Mouse (Mus musculus) cerebellum, adult 11-12 months (tissue): ENCODE measurements around the gene Cacna1c.

Experiments used
- DNase-seq: peaks from one replicate; pipeline ENCODE4 v3.0.0; 2022

Gene Cacna1c

GRCm38 (mm10) chr6:118899688-118900087, 296.5 kb downstream of the Cacna1c start:
- DNase-seq = no peak

GRCm38 (mm10) chr6:118897101-118897500, 299.1 kb downstream of the Cacna1c start:
- no peak for DNase-seq

GRCm38 (mm10) chr6:118894043-118894442, 302.2 kb downstream of the Cacna1c start:
- no peak for DNase-seq

GRCm38 (mm10) chr6:118889441-118889840, 306.8 kb downstream of the Cacna1c start:
- DNase-seq = no peak

- no peak for DNase-seq
Measured at GRCm38 (mm10) chr6:118887032-118887431, 309.2 kb downstream of the Cacna1c start.

- DNase-seq = no peak
Measured at GRCm38 (mm10) chr6:118884961-118885360, 311.3 kb downstream of the Cacna1c start.

- DNase-seq = peak; percentile 45
Measured at GRCm38 (mm10) chr6:118884073-118884551, 312.1 kb downstream of the Cacna1c start.

- no peak for DNase-seq
Measured at GRCm38 (mm10) chr6:118876204-118876603, 320.0 kb downstream of the Cacna1c start.

- DNase-seq = peak; percentile 71
Measured at GRCm38 (mm10) chr6:118870241-118870841, 325.9 kb downstream of the Cacna1c start.

- peak; percentile 65 for DNase-seq
Measured at GRCm38 (mm10) chr6:118867384-118867783, 328.8 kb downstream of the Cacna1c start.

- DNase-seq = no peak
Measured at GRCm38 (mm10) chr6:118866889-118867288, 329.3 kb downstream of the Cacna1c start.

GRCm38 (mm10) chr6:118865777-118866380, 330.3 kb downstream of the Cacna1c start:
- no peak for DNase-seq

- no peak for DNase-seq
Measured at GRCm38 (mm10) chr6:118864696-118865620, 331.3 kb downstream of the Cacna1c start.

GRCm38 (mm10) chr6:118862727-118863126, 333.5 kb downstream of the Cacna1c start:
- DNase-seq = no peak

- DNase-seq = no peak
Measured at GRCm38 (mm10) chr6:118862091-118862490, 334.1 kb downstream of the Cacna1c start.

GRCm38 (mm10) chr6:118858431-118858830, 337.8 kb downstream of the Cacna1c start:
- no peak for DNase-seq

- DNase-seq = no peak
Measured at GRCm38 (mm10) chr6:118852131-118852530, 344.1 kb downstream of the Cacna1c start.

- DNase-seq = no peak
Measured at GRCm38 (mm10) chr6:118851086-118851485, 345.1 kb downstream of the Cacna1c start.

GRCm38 (mm10) chr6:118848640-118849039, 347.6 kb downstream of the Cacna1c start:
- peak; percentile 48 for DNase-seq

- DNase-seq = no peak
Measured at GRCm38 (mm10) chr6:118847751-118848150, 348.5 kb downstream of the Cacna1c start.

GRCm38 (mm10) chr6:118845829-118846228, 350.4 kb downstream of the Cacna1c start:
- peak; percentile 59 for DNase-seq

GRCm38 (mm10) chr6:118845180-118845579, 351.0 kb downstream of the Cacna1c start:
- DNase-seq = no peak

- DNase-seq = no peak
Measured at GRCm38 (mm10) chr6:118843566-118843965, 352.7 kb downstream of the Cacna1c start.

- no peak for DNase-seq
Measured at GRCm38 (mm10) chr6:118841892-118842291, 354.3 kb downstream of the Cacna1c start.
